Mouse (Mus musculus) lung, adult 2 months (tissue): Measurements from ENCODE around the gene Ccdc69. TPM values are rescaled to one million over a fixed set of nuclear protein-coding genes. Genes with fewer than 3 reads are reported as not detected.

Experiments used
- DNase-seq: peaks from one replicate; pipeline ENCODE4 v3.0.0; 2022
- H3K4me1 ChIP-seq: fragments of 200-500 bp; 2 replicates; pipeline ENCODE4 v1.6.1; 2011; ENCODE audit warnings: low read length; ENCODE audit not compliant: control insufficient read depth, insufficient read depth
- H3K4me3 ChIP-seq: fragments of 200-500 bp; replicated peaks from 2 replicates; pipeline ENCODE3; 2011; ENCODE audit warnings: low read depth, mild to moderate bottlenecking, control low read depth, low read length; ENCODE audit errors: extremely low read depth
- CTCF ChIP-seq: fragments of 200-500 bp; IDR thresholded peaks from 2 replicates; pipeline ENCODE4 v1.5.1; 2011; ENCODE audit warnings: mild to moderate bottlenecking, low read length, control low read depth; ENCODE audit not compliant: insufficient read depth
- POLR2A ChIP-seq: fragments of 200-500 bp; IDR thresholded peaks from 2 replicates; pipeline ENCODE4 v1.6.1; 2011; ENCODE audit warnings: low read depth, mild to moderate bottlenecking, control low read depth, low read length, borderline replicate concordance; ENCODE audit errors: extremely low read depth
- WGBS: fragments of 180-500 bp; shearing (Covaris S2); methylation state at CpG from one replicate; pipeline ENCODE4 v1.1.7; 2018; 5-methylcytosine and 5-hydroxymethylcytosine counted together
- polyA plus RNA-seq: library from polyadenylated mRNA; depleted of rRNA; stranded (reverse); fragments of >200 nt; gene quantifications from 2 replicates; pipeline ENCODE4 v1.2.3, GENCODE M21; 2012

The Ccdc69 gene
- polyA plus RNA-seq, 1 experiment = 4.1 TPM

GRCm38 (mm10) chr11:55031211-55031990 lies 46.5 kb downstream of the Ccdc69 start:
- Histone ChIP-seq H3K4me1 (peaks cover 18% of the 10 kb centered on the region), H3K4me3 (no peak overlapping the region)
- WGBS = 8% methylated on average over 10 of the region's 10 CpGs
- DNase-seq = no peak
- TF ChIP-seq CTCF (no peak), POLR2A (no peak)

GRCm38 (mm10) chr11:55028509-55028908 lies 49.4 kb downstream of the Ccdc69 start:
- DNase-seq = no peak
- TF ChIP-seq CTCF (no peak), POLR2A (no peak)
- Histone ChIP-seq H3K4me3 (no peak overlapping the region), H3K4me1 (peaks cover 33% of the 10 kb centered on the region)
- 49% methylated on average over 2 of the region's 2 CpGs for WGBS

DNA sequence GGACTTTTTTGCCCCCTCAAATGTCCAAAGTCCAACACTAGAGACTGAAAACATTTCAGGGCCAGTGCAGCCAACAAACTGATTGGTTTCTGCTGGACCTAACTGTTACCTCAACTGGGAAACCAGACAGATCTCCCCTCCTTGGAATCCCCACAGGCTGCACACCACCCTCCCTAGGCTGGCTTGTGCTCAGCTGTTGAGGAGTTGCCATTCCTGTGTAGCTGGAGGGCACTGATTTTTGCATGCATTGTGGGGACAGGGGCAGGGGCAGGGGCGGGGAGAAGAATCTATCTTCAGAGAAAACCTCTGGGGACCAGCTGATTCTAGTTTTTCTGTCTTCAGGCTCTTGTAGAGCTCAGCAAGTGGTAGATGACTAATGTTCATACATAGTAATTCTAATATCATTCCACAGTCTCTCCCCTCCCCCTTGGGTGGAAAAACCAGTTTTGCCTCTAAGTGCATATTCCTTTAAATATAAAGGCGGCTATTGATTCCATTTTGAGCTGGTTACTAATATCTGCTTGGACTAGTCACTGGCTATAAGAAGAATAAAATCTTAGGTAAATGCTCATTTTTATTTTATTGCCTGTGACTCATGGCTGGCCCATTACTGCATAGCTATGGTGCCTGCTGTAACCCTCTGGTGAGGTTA lies 50.6 kb downstream of the Ccdc69 start:
- peaks cover 45% of the 10 kb centered on the region for H3K4me1 ChIP-seq
- WGBS = 63% methylated on average over 2 of the region's 2 CpGs
- DNase-seq = no peak
- no peak for TF ChIP-seq POLR2A
- no peak for TF ChIP-seq CTCF
- no peak overlapping the region for H3K4me3 ChIP-seq

GRCm38 (mm10) chr11:55025896-55026295 lies 52.0 kb downstream of the Ccdc69 start:
- DNase-seq = no peak
- H3K4me1 ChIP-seq = peaks cover 46% of the 10 kb centered on the region
- WGBS = 17% methylated on average over 4 of the region's 4 CpGs

DNA sequence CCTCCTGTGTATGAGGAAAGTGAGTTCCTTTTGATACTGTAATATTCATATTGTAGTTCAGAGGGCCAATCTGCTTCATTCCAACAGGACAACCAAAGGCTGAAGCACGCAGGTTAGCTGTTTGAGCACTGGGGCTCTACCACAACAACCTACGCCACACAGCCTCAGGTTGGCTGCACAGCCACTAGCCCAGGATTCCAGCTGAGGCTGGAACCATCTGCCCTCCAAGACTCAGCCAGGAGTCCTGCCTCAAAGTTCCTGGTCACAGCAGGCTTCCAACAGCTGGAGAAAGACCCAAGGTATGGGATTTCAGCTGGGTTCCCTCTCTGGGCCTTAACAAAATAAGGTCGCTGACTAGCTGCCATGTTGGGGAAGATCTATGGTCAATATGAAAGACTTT lies 54.3 kb downstream of the Ccdc69 start:
- no peak for DNase-seq
- WGBS = 33% methylated on average over 3 of the region's 3 CpGs
- no peak for TF ChIP-seq POLR2A
- no peak for TF ChIP-seq CTCF
- Histone ChIP-seq H3K4me1 (peaks cover 49% of the 10 kb centered on the region), H3K4me3 (no peak overlapping the region)

More at GRCm38 (mm10) chr11:55025896-55026295, 52.0 kb downstream of the Ccdc69 start:
- H3K4me3 ChIP-seq = no peak overlapping the region
- TF ChIP-seq CTCF (no peak), POLR2A (no peak)

- WGBS = 1% methylated on average over 10 of the region's 10 CpGs
- no peak for TF ChIP-seq POLR2A
- no peak for TF ChIP-seq CTCF
- Histone ChIP-seq H3K4me1 (peaks cover 49% of the 10 kb centered on the region), H3K4me3 (no peak overlapping the region)
- DNase-seq = peak; percentile 84
These were observed 54.8 kb downstream of the Ccdc69 start for GRCm38 (mm10) chr11:55023049-55023564.

DNA sequence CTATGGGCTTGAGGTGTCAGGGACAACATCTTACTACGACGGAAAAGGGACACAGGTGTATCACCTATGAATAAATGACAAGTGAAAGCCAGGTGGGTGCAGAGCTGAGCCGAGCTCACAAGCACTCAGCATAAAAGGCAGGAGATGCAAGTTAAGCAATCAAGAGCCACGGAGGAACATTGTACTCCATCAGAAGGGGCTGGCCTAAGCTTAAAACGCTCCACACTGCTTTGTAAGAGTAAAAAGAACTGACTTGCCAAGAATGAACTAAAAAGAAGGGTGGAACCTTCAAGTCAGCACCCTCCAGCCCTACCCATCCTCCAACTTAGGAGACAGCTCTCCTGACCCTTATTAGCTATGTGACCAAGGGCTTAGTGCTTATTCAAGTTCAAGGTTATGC lies 55.4 kb downstream of the Ccdc69 start:
- DNase-seq = no peak
- no peak for TF ChIP-seq CTCF
- TF ChIP-seq POLR2A = no peak
- WGBS = 21% methylated on average over 5 of the region's 5 CpGs
- Histone ChIP-seq H3K4me3 (no peak overlapping the region), H3K4me1 (peaks cover 49% of the 10 kb centered on the region)

- Histone ChIP-seq H3K4me3 (no peak overlapping the region), H3K4me1 (peaks cover 48% of the 10 kb centered on the region)
- 24% methylated on average over 6 of the region's 6 CpGs for WGBS
- DNase-seq = no peak
- TF ChIP-seq CTCF = no peak
- TF ChIP-seq POLR2A = no peak
These were observed 56.1 kb downstream of the Ccdc69 start for GRCm38 (mm10) chr11:55021859-55022258.

DNA sequence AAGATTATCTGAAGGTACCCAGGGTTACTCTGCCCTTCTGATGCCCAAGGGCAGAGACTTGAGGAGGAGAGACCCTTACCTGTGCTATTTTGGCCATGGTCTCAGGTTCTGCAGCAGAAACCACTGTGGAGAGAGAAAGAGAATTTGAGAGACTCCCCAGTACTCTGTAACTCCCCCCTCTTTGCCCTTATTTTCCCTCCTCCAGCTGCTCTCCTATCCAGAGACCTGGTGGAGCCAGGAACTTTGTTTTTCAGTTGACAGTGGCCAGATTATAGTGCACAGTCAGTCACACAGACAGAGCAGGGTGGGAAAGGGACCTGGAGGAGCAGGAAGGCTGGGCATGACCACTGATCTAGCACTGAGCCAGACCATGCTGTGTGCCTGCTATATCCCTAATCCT lies 56.5 kb downstream of the Ccdc69 start:
- Histone ChIP-seq H3K4me3 (no peak overlapping the region), H3K4me1 (peaks cover 44% of the 10 kb centered on the region)
- TF ChIP-seq POLR2A (no peak), CTCF (no peak)
- DNase-seq = no peak
